Mouse (Mus musculus): ENCODE measurements around the gene Gm49387.

GRCm38 (mm10) chr14:31660312-31661093, 19.8 kb upstream of the Gm49387 start:
- TF ChIP-seq POLR2A (IDR thresholded peaks at IDR 0.05; ENCODE audit: borderline replicate concordance, extremely low read depth, insufficient read depth, insufficient read length, poor library complexity, severe bottlenecking) (no peak), CTCF (IDR thresholded peaks at IDR 0.05; ENCODE audit: borderline replicate concordance, extremely low read depth, insufficient read depth, insufficient read length) (no peak)
